Mouse (Mus musculus) retina, postnatal 7 days (tissue): ENCODE results near the gene Gnb2.

Source experiments
- DNase-seq: peaks from one replicate; pipeline ENCODE4 v3.0.0-alpha.2; 2012; ENCODE audit warnings: low read depth, low spot score

Gnb2 gene

DNA sequence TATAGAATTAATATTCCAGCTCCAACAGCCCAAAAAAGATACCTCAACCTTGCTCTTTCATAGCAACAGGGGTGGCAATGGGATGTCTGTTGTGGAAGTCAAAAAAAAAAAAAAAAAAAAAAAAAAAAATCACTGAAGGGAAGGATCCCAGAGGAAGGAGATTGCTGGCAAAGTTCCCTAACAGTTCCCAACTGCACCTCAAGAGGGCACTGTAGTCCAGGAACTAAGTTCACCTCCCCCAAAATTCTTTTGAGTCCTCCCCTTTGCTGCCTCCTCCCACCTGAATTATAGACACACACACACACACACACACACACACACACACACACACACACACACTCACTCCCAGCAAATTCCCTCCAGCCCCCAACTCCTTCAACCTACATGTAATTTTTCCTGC is 52.2 kb downstream of the Gnb2 start:
- peak; percentile 61 for DNase-seq
